Mouse (Mus musculus): ENCODE measurements around the gene Smagp. TPM values are rescaled to one million over a fixed set of nuclear protein-coding genes. Genes with fewer than 3 reads are reported as not detected.

The Smagp gene
- polyA plus RNA-seq (2015; fragmentation: Nextera tagmentation; extraction: Ambion mirVana) = 9.3 and 10.8 TPM in 2 replicates

GRCm38 (mm10) chr15:100636700-100637501, at the start of gene Smagp:
Gene Smagp, minus strand, starts transcription at chr15:100636940.
- no peaks in the 10 kb centered on the region for H3K9me3 ChIP-seq (replicated peaks)
- WGBS (ENCODE audit: insufficient replicate concordance) = under 1% methylated on average over 77 of the region's 77 CpGs
- H3K36me3 ChIP-seq (replicated peaks) = no peaks in the 10 kb centered on the region
- H3K9ac ChIP-seq = peak within 1 kb of the TSS; percentile 35; the same call in 1 of the 2 replicates
- H3K27ac ChIP-seq (replicated peaks) = peak within 1 kb of the TSS; percentile 24; the same call in 1 of the 2 replicates
- peak within 1 kb of the TSS; percentile 71 for H3K4me2 ChIP-seq
- peak; percentile 56 for ATAC-seq (ENCODE audit: insufficient read depth)
- peaks cover 37% of the 10 kb centered on the region for H3K4me1 ChIP-seq (replicated peaks)
- peaks cover 60% of the 10 kb centered on the region for H3K27me3 ChIP-seq
- H3K4me3 ChIP-seq (replicated peaks) = peak within 1 kb of the TSS; percentile 59

- ATAC-seq (ENCODE audit: insufficient read depth) = no peak
- H3K4me1 ChIP-seq (replicated peaks) = peaks cover 48% of the 10 kb centered on the region
- no peaks in the 10 kb centered on the region for H3K9me3 ChIP-seq (replicated peaks)
- 62% methylated on average over 6 of the region's 6 CpGs for WGBS (ENCODE audit: insufficient replicate concordance)
- no peaks in the 10 kb centered on the region for H3K27me3 ChIP-seq
- H3K36me3 ChIP-seq (replicated peaks) = no peaks in the 10 kb centered on the region
- no peak overlapping the region for H3K9ac ChIP-seq
- peak overlapping the region; percentile 32 for H3K4me3 ChIP-seq (replicated peaks)
- peak overlapping the region; percentile 64 for H3K27ac ChIP-seq (replicated peaks)
- H3K4me2 ChIP-seq = peak overlapping the region; percentile 60
Measured at GRCm38 (mm10) chr15:100686434-100686833, 49.7 kb upstream of the Smagp start.

GRCm38 (mm10) chr15:100685849-100686248, 49.1 kb upstream of the Smagp start:
- peak overlapping the region; percentile 64; the same call in 1 of the 2 replicates for H3K27ac ChIP-seq (replicated peaks)
- H3K4me2 ChIP-seq = peak overlapping the region; percentile 60

GRCm38 (mm10) chr15:100685255-100685654, 48.5 kb upstream of the Smagp start:
- no peaks in the 10 kb centered on the region for H3K9me3 ChIP-seq (replicated peaks)
- H3K27ac ChIP-seq (replicated peaks) = peak overlapping the region; percentile 49
- no peaks in the 10 kb centered on the region for H3K36me3 ChIP-seq (replicated peaks)
- H3K4me3 ChIP-seq (replicated peaks) = 0 out of 2 replicates have a peak overlapping the region, but pooled peaks have one; percentile 5
- 18% methylated on average over 13 of the region's 13 CpGs for WGBS (ENCODE audit: insufficient replicate concordance)
- peak; percentile 45 for ATAC-seq (ENCODE audit: insufficient read depth)
- H3K27me3 ChIP-seq = no peaks in the 10 kb centered on the region
- no peak overlapping the region for H3K9ac ChIP-seq
- H3K4me2 ChIP-seq = peak overlapping the region; percentile 40
- peaks cover 58% of the 10 kb centered on the region for H3K4me1 ChIP-seq (replicated peaks)

More at GRCm38 (mm10) chr15:100685849-100686248, 49.1 kb upstream of the Smagp start:
- H3K9ac ChIP-seq = no peak overlapping the region
- peaks cover 52% of the 10 kb centered on the region for H3K4me1 ChIP-seq (replicated peaks)
- H3K4me3 ChIP-seq (replicated peaks) = peak overlapping the region; percentile 32
- no peaks in the 10 kb centered on the region for H3K27me3 ChIP-seq
- H3K36me3 ChIP-seq (replicated peaks) = no peaks in the 10 kb centered on the region
- no peaks in the 10 kb centered on the region for H3K9me3 ChIP-seq (replicated peaks)
- 31% methylated on average over 8 of the region's 8 CpGs for WGBS (ENCODE audit: insufficient replicate concordance)
- ATAC-seq (ENCODE audit: insufficient read depth) = peak; percentile 72

GRCm38 (mm10) chr15:100684450-100684849, 47.7 kb upstream of the Smagp start:
- Histone ChIP-seq H3K9ac (no peak overlapping the region), H3K4me1 (replicated peaks) (peaks cover 66% of the 10 kb centered on the region), H3K27me3 (no peaks in the 10 kb centered on the region), H3K36me3 (replicated peaks) (no peaks in the 10 kb centered on the region), H3K9me3 (replicated peaks) (no peaks in the 10 kb centered on the region), H3K4me2 (peak overlapping the region; percentile 40; the same call in 1 of the 2 replicates), H3K27ac (replicated peaks) (peak overlapping the region; percentile 22), H3K4me3 (replicated peaks) (0 out of 2 replicates have a peak overlapping the region, but pooled peaks have one; percentile 5)
- ATAC-seq (ENCODE audit: insufficient read depth) = no peak
- 48% methylated on average over 10 of the region's 10 CpGs for WGBS (ENCODE audit: insufficient replicate concordance)

- Histone ChIP-seq H3K9ac (no peak overlapping the region), H3K27me3 (no peaks in the 10 kb centered on the region), H3K4me3 (replicated peaks) (no peak overlapping the region), H3K27ac (replicated peaks) (no peak overlapping the region), H3K36me3 (replicated peaks) (no peaks in the 10 kb centered on the region), H3K9me3 (replicated peaks) (no peaks in the 10 kb centered on the region), H3K4me2 (no peak overlapping the region; the same call in 1 of the 2 replicates), H3K4me1 (replicated peaks) (peaks cover 78% of the 10 kb centered on the region)
- ATAC-seq (ENCODE audit: insufficient read depth) = no peak
- WGBS (ENCODE audit: insufficient replicate concordance) = 46% methylated on average over 2 of the region's 2 CpGs
Measured at GRCm38 (mm10) chr15:100683041-100683440, 46.3 kb upstream of the Smagp start.

GRCm38 (mm10) chr15:100681770-100682169, 45.0 kb upstream of the Smagp start:
- 64% methylated on average over 7 of the region's 7 CpGs for WGBS (ENCODE audit: insufficient replicate concordance)
- peaks cover 65% of the 10 kb centered on the region for H3K4me1 ChIP-seq (replicated peaks)
- H3K27ac ChIP-seq (replicated peaks) = no peak overlapping the region
- no peaks in the 10 kb centered on the region for H3K36me3 ChIP-seq (replicated peaks)
- no peak for ATAC-seq (ENCODE audit: insufficient read depth)
- no peaks in the 10 kb centered on the region for H3K9me3 ChIP-seq (replicated peaks)
- H3K4me2 ChIP-seq = no peak overlapping the region
- H3K4me3 ChIP-seq (replicated peaks) = no peak overlapping the region
- H3K27me3 ChIP-seq = no peaks in the 10 kb centered on the region
- H3K9ac ChIP-seq = no peak overlapping the region

- ATAC-seq (ENCODE audit: insufficient read depth) = no peak
- Histone ChIP-seq H3K27me3 (no peaks in the 10 kb centered on the region), H3K4me1 (replicated peaks) (peaks cover 56% of the 10 kb centered on the region), H3K4me3 (replicated peaks) (no peak overlapping the region), H3K9me3 (replicated peaks) (no peaks in the 10 kb centered on the region), H3K4me2 (no peak overlapping the region), H3K9ac (no peak overlapping the region), H3K27ac (replicated peaks) (no peak overlapping the region), H3K36me3 (replicated peaks) (no peaks in the 10 kb centered on the region)
- WGBS (ENCODE audit: insufficient replicate concordance) = 28% methylated on average over 3 of the region's 3 CpGs
Measured at GRCm38 (mm10) chr15:100680381-100680780, 43.6 kb upstream of the Smagp start.

- peak overlapping the region; percentile 69 for H3K27ac ChIP-seq (replicated peaks)
- no peak overlapping the region for H3K9ac ChIP-seq
- H3K9me3 ChIP-seq (replicated peaks) = no peaks in the 10 kb centered on the region
- H3K4me1 ChIP-seq (replicated peaks) = peaks cover 57% of the 10 kb centered on the region
- 0 out of 2 replicates have a peak, but pooled peaks have one; percentile 22 for ATAC-seq (ENCODE audit: insufficient read depth)
- H3K4me3 ChIP-seq (replicated peaks) = no peak overlapping the region
- H3K36me3 ChIP-seq (replicated peaks) = no peaks in the 10 kb centered on the region
- no peak overlapping the region for H3K4me2 ChIP-seq
- WGBS (ENCODE audit: insufficient replicate concordance) = 66% methylated on average over 14 of the region's 14 CpGs
- no peaks in the 10 kb centered on the region for H3K27me3 ChIP-seq
Measured at GRCm38 (mm10) chr15:100679005-100679404, 42.3 kb upstream of the Smagp start.

GRCm38 (mm10) chr15:100678581-100678980, 41.8 kb upstream of the Smagp start:
- no peak overlapping the region for H3K4me2 ChIP-seq
- no peak overlapping the region for H3K4me3 ChIP-seq (replicated peaks)
- no peak for ATAC-seq (ENCODE audit: insufficient read depth)

GRCm38 (mm10) chr15:100677675-100678074, 40.9 kb upstream of the Smagp start:
- Histone ChIP-seq H3K36me3 (replicated peaks) (no peaks in the 10 kb centered on the region), H3K4me1 (replicated peaks) (peaks cover 61% of the 10 kb centered on the region), H3K27me3 (no peaks in the 10 kb centered on the region), H3K4me3 (replicated peaks) (no peak overlapping the region), H3K9me3 (replicated peaks) (no peaks in the 10 kb centered on the region), H3K4me2 (no peak overlapping the region), H3K27ac (replicated peaks) (no peak overlapping the region), H3K9ac (no peak overlapping the region)
- no peak for ATAC-seq (ENCODE audit: insufficient read depth)
- WGBS (ENCODE audit: insufficient replicate concordance) = 75% methylated on average over 8 of the region's 8 CpGs

More at GRCm38 (mm10) chr15:100678581-100678980, 41.8 kb upstream of the Smagp start:
- H3K4me1 ChIP-seq (replicated peaks) = peaks cover 58% of the 10 kb centered on the region
- H3K36me3 ChIP-seq (replicated peaks) = no peaks in the 10 kb centered on the region
- 71% methylated on average over 12 of the region's 12 CpGs for WGBS (ENCODE audit: insufficient replicate concordance)
- no peak overlapping the region for H3K9ac ChIP-seq
- no peaks in the 10 kb centered on the region for H3K9me3 ChIP-seq (replicated peaks)
- H3K27ac ChIP-seq (replicated peaks) = peak overlapping the region; percentile 60; the same call in 1 of the 2 replicates
- no peaks in the 10 kb centered on the region for H3K27me3 ChIP-seq

Data from liver, embryonic 15.5 days (tissue).